ENCODE assay signal across 8 mouse cellular contexts in the genomic region with DNA sequence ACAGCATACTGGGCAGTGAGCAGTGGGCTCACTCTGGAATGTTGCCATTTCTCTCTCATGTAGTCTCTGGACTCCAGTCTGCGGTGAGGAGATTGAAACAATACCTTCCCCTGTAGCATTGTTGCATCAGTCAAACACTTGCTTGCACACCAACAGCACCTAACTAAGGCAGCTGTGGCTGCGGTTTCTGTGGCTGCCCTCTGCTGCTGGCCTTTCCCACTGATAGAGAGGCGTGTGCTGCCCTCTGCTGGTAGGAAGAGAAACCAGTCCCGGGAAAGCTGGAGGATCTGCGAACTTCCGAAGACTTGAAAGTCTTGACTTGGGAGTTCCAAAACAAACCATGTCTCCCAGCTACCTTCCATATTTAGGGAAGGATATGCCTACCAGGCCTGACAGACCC.
DNase-seq lines count a peak whose midpoint lies in the region; ATAC-seq and TF ChIP-seq lines count a peak whose summit lies in the region.

No protein-coding gene starts in this region.

- no peak for ATAC-seq in liver, embryonic 12.5 days
- ATAC-seq in limb, embryonic 11.5 days (ENCODE audit: insufficient number of reproducible peaks, low FRiP score, low TSS enrichment, low read depth), result peak; percentile 62; the same call in 1 of the 2 replicates
- peak; percentile 69 for ATAC-seq in midbrain, postnatal 0 days (ENCODE audit: low FRiP score)

- no peak overlapping the region for H3K4me2 ChIP-seq in liver, embryonic 12.5 days
- no peak overlapping the region for H3K4me2 ChIP-seq in limb, embryonic 11.5 days (ENCODE audit: low read depth, severe bottlenecking)
- H3K4me2 ChIP-seq in midbrain, postnatal 0 days (ENCODE audit: low read depth, low read length, poor library complexity, severe bottlenecking), result no peak overlapping the region

- H3K9ac ChIP-seq in liver, embryonic 12.5 days, result no peak overlapping the region
- no peak overlapping the region for H3K9ac ChIP-seq in limb, embryonic 11.5 days (ENCODE audit: low read length)
- H3K9ac ChIP-seq in midbrain, postnatal 0 days (replicated peaks; ENCODE audit: low read length, poor library complexity, severe bottlenecking), result no peak overlapping the region

- no peaks in the 10 kb centered on the region for H3K9me3 ChIP-seq in liver, embryonic 12.5 days (replicated peaks)
- H3K9me3 ChIP-seq in limb, embryonic 11.5 days (ENCODE audit: control insufficient read depth, low read length), result no peaks in the 10 kb centered on the region
- H3K9me3 ChIP-seq in midbrain, postnatal 0 days (ENCODE audit: low read length), result no peaks in the 10 kb centered on the region

- H3K36me3 ChIP-seq in liver, embryonic 12.5 days, result no peaks in the 10 kb centered on the region
- H3K36me3 ChIP-seq in kidney, adult 2 months (ENCODE audit: control insufficient read depth, insufficient read depth, low read length), result no peaks in the 10 kb centered on the region
- H3K36me3 ChIP-seq in limb, embryonic 11.5 days (ENCODE audit: control insufficient read depth, insufficient read depth, low read length), result no peaks in the 10 kb centered on the region
- H3K36me3 ChIP-seq in midbrain, postnatal 0 days (ENCODE audit: insufficient read depth, low read length), result no peaks in the 10 kb centered on the region
- H3K36me3 ChIP-seq in spleen, adult 2 months (ENCODE audit: control insufficient read depth, insufficient read depth, low read length), result no peaks in the 10 kb centered on the region

- WGBS in liver, embryonic 12.5 days (ENCODE audit: insufficient replicate concordance), result 3% methylated on average over 6 of the region's 6 CpGs
- 3% methylated on average over 6 of the region's 6 CpGs for WGBS in kidney, adult 2 months
- 10% methylated on average over 6 of the region's 6 CpGs for WGBS in limb, embryonic 11.5 days
- 2% methylated on average over 6 of the region's 6 CpGs for WGBS in midbrain, postnatal 0 days
- 3% methylated on average over 6 of the region's 6 CpGs for WGBS in spleen, adult 2 months

- peaks cover 7% of the 10 kb centered on the region; the same call in 1 of the 2 replicates for H3K4me1 ChIP-seq in liver, embryonic 12.5 days
- peaks cover 9% of the 10 kb centered on the region; the same call in 1 of the 2 replicates for H3K4me1 ChIP-seq in kidney, adult 2 months (ENCODE audit: control insufficient read depth, insufficient read depth, low read length)
- peaks cover 4% of the 10 kb centered on the region; the same call in 1 of the 2 replicates for H3K4me1 ChIP-seq in limb, embryonic 11.5 days (ENCODE audit: control insufficient read depth, insufficient read depth, low read length)
- no peaks in the 10 kb centered on the region for H3K4me1 ChIP-seq in midbrain, postnatal 0 days (ENCODE audit: insufficient read depth, low read length)
- no peaks in the 10 kb centered on the region for H3K4me1 ChIP-seq in spleen, adult 2 months (ENCODE audit: control insufficient read depth, insufficient read depth, insufficient read length)

- no peak overlapping the region for H3K4me3 ChIP-seq in liver, embryonic 12.5 days
- no peak overlapping the region for H3K4me3 ChIP-seq in kidney, adult 2 months (ENCODE audit: insufficient read depth, low read depth, low read length)
- H3K4me3 ChIP-seq in limb, embryonic 11.5 days (ENCODE audit: low read depth, low read length), result no peak overlapping the region
- H3K4me3 ChIP-seq in midbrain, postnatal 0 days (ENCODE audit: low read depth, low read length), result no peak overlapping the region
- H3K4me3 ChIP-seq in spleen, adult 2 months (ENCODE audit: extremely low read depth, insufficient read depth, insufficient read length), result no peak overlapping the region

- intact Hi-C loops in gastrocnemius, postnatal 36 days (cut with DNase I), result loop anchor here (2.0 to 10.0 kb wide), 3 partner anchors 68 to 182 kb away; partner anchors contain the start of genes Clic5 and Enpp5

- peak; percentile 95 for TF ChIP-seq CTCF in kidney, adult 2 months (conservative IDR thresholded peaks at IDR 0.05; ENCODE audit: insufficient read depth, insufficient read length, low read depth, low read length)
- peak; percentile 99 for TF ChIP-seq CTCF in midbrain, postnatal 0 days (IDR thresholded peaks at IDR 0.05)
- TF ChIP-seq CTCF in spleen, adult 2 months (IDR thresholded peaks at IDR 0.05; ENCODE audit: extremely low read depth, insufficient read depth, insufficient read length, insufficient replicate concordance), result peak; percentile 88; the same call in 1 of the 2 replicates

- H3K27me3 ChIP-seq in liver, embryonic 12.5 days (replicated peaks), result peaks cover 10% of the 10 kb centered on the region
- no peaks in the 10 kb centered on the region for H3K27me3 ChIP-seq in kidney, adult 2 months (replicated peaks; ENCODE audit: control insufficient read depth, insufficient read depth, low read length)
- peaks cover 6% of the 10 kb centered on the region; the same call in 1 of the 2 replicates for H3K27me3 ChIP-seq in limb, embryonic 11.5 days (ENCODE audit: control insufficient read depth, insufficient read depth, low read length)
- no peaks in the 10 kb centered on the region for H3K27me3 ChIP-seq in midbrain, postnatal 0 days (ENCODE audit: insufficient read depth, low read length)
- no peaks in the 10 kb centered on the region for H3K27me3 ChIP-seq in spleen, adult 2 months (ENCODE audit: control insufficient read depth, insufficient read depth, low read length)

- H3K27ac ChIP-seq in liver, embryonic 12.5 days, result no peak overlapping the region
- H3K27ac ChIP-seq in kidney, adult 2 months (ENCODE audit: insufficient read depth, low read depth, low read length), result no peak overlapping the region
- no peak overlapping the region for H3K27ac ChIP-seq in limb, embryonic 11.5 days (replicated peaks; ENCODE audit: low read depth, low read length)
- no peak overlapping the region for H3K27ac ChIP-seq in midbrain, postnatal 0 days (ENCODE audit: low read depth, low read length)
- H3K27ac ChIP-seq in spleen, adult 2 months (ENCODE audit: insufficient read depth, low read length), result no peak overlapping the region

- no peak for TF ChIP-seq POLR2A in kidney, adult 2 months (IDR thresholded peaks at IDR 0.05; ENCODE audit: low read depth, low read length)
- no peak for TF ChIP-seq POLR2A in spleen, adult 2 months (IDR thresholded peaks at IDR 0.05; ENCODE audit: low read depth, low read length)

- DNase-seq in liver, result peak; percentile 73
- DNase-seq in embryo, embryonic 10.5 days (ENCODE audit: low spot score), result peak; percentile 91
- peak; percentile 61 to 66 for DNase-seq in gastrocnemius, postnatal 36 days
- DNase-seq in kidney, adult 2 months, result peak; percentile 85
- peak; percentile 85 for DNase-seq in limb, embryonic 11.5 days (ENCODE audit: low spot score)
- DNase-seq in midbrain, postnatal 0 days (ENCODE audit: low spot score), result peak; percentile 86
- DNase-seq in spleen, adult 2 months (ENCODE audit: low read depth in 1 of 2, low spot score in 2 of 2), result peak; percentile 32 to 57
